17 mouse cellular contexts compared by ENCODE assay signal in genomic region chr17:4834571-4834970, GRCm38 (mm10).
DNase-seq lines count a peak whose midpoint lies in the region; ATAC-seq lines count a peak whose summit lies in the region.
"Had no signal": no experiment of that assay in that cellular context is flagged by ENCODE, and none has a peak within 500 bp of the region (broad histone marks: within the 10 kb centered on the region; RNA-seq: fewer than 3 reads in every experiment).

No protein-coding gene starts in this region.

- no peak overlapping the region for H3K27ac ChIP-seq in midbrain, embryonic 14.5 days (replicated peaks; ENCODE audit: low read depth, low read length)
- H3K27ac ChIP-seq in midbrain, embryonic 10.5 days (replicated peaks), result no peak overlapping the region
- H3K27ac ChIP-seq in intestine, embryonic 15.5 days, result no peak overlapping the region
- H3K27ac ChIP-seq: forebrain, embryonic 12.5 days; gastrocnemius, adult 2 months; heart, embryonic 13.5 days; hindbrain, embryonic 14.5 days; midbrain, embryonic 15.5 days had no signal

- whole genome bisulfite sequencing in midbrain, embryonic 14.5 days, result 51% methylated on average over 7 of the region's 7 CpGs
- 81% methylated on average over 7 of the region's 7 CpGs for WGBS in midbrain, embryonic 10.5 days
- 76% methylated on average over 7 of the region's 7 CpGs for WGBS in intestine, embryonic 15.5 days

- ATAC-seq in midbrain, embryonic 14.5 days (ENCODE audit: low FRiP score, low TSS enrichment), result no peak
- ATAC-seq in intestine, embryonic 15.5 days, result no peak
- ATAC-seq: midbrain, embryonic 15.5 days; Patski had no signal

- H3K4me1 ChIP-seq in midbrain, embryonic 14.5 days (ENCODE audit: control insufficient read depth, insufficient read depth, low read length), result no peaks in the 10 kb centered on the region
- H3K4me1 ChIP-seq in midbrain, embryonic 10.5 days, result no peaks in the 10 kb centered on the region
- H3K4me1 ChIP-seq in intestine, embryonic 15.5 days (replicated peaks), result no peaks in the 10 kb centered on the region
- H3K4me1 ChIP-seq: heart, embryonic 13.5 days; midbrain, embryonic 15.5 days had no signal

- no peak overlapping the region for H3K4me3 ChIP-seq in midbrain, embryonic 14.5 days (replicated peaks; ENCODE audit: low read depth, low read length)
- no peak overlapping the region for H3K4me3 ChIP-seq in midbrain, embryonic 10.5 days
- no peak overlapping the region for H3K4me3 ChIP-seq in intestine, embryonic 15.5 days (replicated peaks)
- H3K4me3 ChIP-seq: forebrain, embryonic 12.5 days; gastrocnemius, adult 2 months; heart, embryonic 13.5 days; midbrain, embryonic 15.5 days; myocyte had no signal

- no peaks in the 10 kb centered on the region for H3K36me3 ChIP-seq in midbrain, embryonic 14.5 days (ENCODE audit: control insufficient read depth, insufficient read depth, low read length)
- H3K36me3 ChIP-seq in midbrain, embryonic 10.5 days, result no peaks in the 10 kb centered on the region
- H3K36me3 ChIP-seq in intestine, embryonic 15.5 days, result no peaks in the 10 kb centered on the region
- H3K36me3 ChIP-seq: forebrain, embryonic 12.5 days; heart, embryonic 13.5 days; midbrain, embryonic 15.5 days had no signal

- no peaks in the 10 kb centered on the region for H3K27me3 ChIP-seq in midbrain, embryonic 14.5 days (ENCODE audit: control insufficient read depth, insufficient read depth, low read length)
- H3K27me3 ChIP-seq in midbrain, embryonic 10.5 days (ENCODE audit: low read depth, poor library complexity, severe bottlenecking), result no peaks in the 10 kb centered on the region
- no peaks in the 10 kb centered on the region for H3K27me3 ChIP-seq in intestine, embryonic 15.5 days (replicated peaks)
- H3K27me3 ChIP-seq: forebrain, embryonic 12.5 days; heart, embryonic 13.5 days; midbrain, embryonic 15.5 days; Patski had no signal

- H3K9me3 ChIP-seq in midbrain, embryonic 14.5 days (ENCODE audit: control insufficient read depth, low read length), result no peaks in the 10 kb centered on the region
- no peaks in the 10 kb centered on the region for H3K9me3 ChIP-seq in midbrain, embryonic 10.5 days (replicated peaks)
- H3K9me3 ChIP-seq in intestine, embryonic 15.5 days, result no peaks in the 10 kb centered on the region
- H3K9me3 ChIP-seq: heart, embryonic 13.5 days; midbrain, embryonic 15.5 days had no signal

- DNase-seq in layer of hippocampus, adult 11-12 months (ENCODE audit: low spot score), result peak; percentile 7
- no peak for DNase-seq in layer of hippocampus, postnatal 25 days (ENCODE audit: extremely low spot score in 1 of 2, low spot score in 1 of 2)
- peak; percentile 11 for DNase-seq in midbrain, embryonic 14.5 days
- DNase-seq in midbrain, embryonic 10.5 days (ENCODE audit: low spot score), result no peak
- DNase-seq in layer of hippocampus, adult 8-10 months (ENCODE audit: low spot score in 2 of 2), result peak; percentile 7 to 8
- no peak for DNase-seq in right cerebral cortex, postnatal 10 days (ENCODE audit: low spot score in 2 of 2)
- DNase-seq: gastrocnemius, adult 2 months; left cerebral cortex, postnatal 4 days; right cerebral cortex, postnatal 4 days had no signal

- no peak overlapping the region for H3K9ac ChIP-seq in midbrain, embryonic 14.5 days (replicated peaks; ENCODE audit: low read length)
- H3K9ac ChIP-seq in intestine, embryonic 15.5 days, result no peak overlapping the region
- H3K9ac ChIP-seq: forebrain, embryonic 12.5 days; heart, embryonic 13.5 days; hindbrain, embryonic 14.5 days; midbrain, embryonic 15.5 days had no signal

- no peak overlapping the region for H3K4me2 ChIP-seq in midbrain, embryonic 14.5 days (ENCODE audit: low read length)
- no peak overlapping the region for H3K4me2 ChIP-seq in intestine, embryonic 15.5 days (replicated peaks)
- H3K4me2 ChIP-seq: forebrain, embryonic 12.5 days; hindbrain, embryonic 14.5 days; liver, embryonic 11.5 days; midbrain, embryonic 15.5 days had no signal

Comparison
In these comparisons a context has a peak if more than half of its experiments do, and no peak if none do; other contexts are left out.
1. DNase-seq: peak in layer of hippocampus, adult 11-12 months (single experiment), midbrain, embryonic 14.5 days (single experiment) and layer of hippocampus, adult 8-10 months (2 of 2); none in layer of hippocampus, postnatal 25 days (0 of 2), midbrain, embryonic 10.5 days (single experiment) and right cerebral cortex, postnatal 10 days (0 of 2).